Mouse (Mus musculus) intestine, embryonic 16.5 days (tissue): Measurements from ENCODE around the gene Cstad. TPM values are rescaled to one million over a fixed set of nuclear protein-coding genes. Genes with fewer than 3 reads are reported as not detected.
A peak's percentile ranks its signal among the peaks of the same experiment; 100 is the strongest.

ENCODE experiments used
- ATAC-seq: fragments of 200-750 bp; cut with Nextera tagmentation; 2 replicates; pipeline ENCODE4 v1.8.0; 2017; ENCODE audit warnings: moderate TSS enrichment, moderate library complexity
- H3K27ac ChIP-seq: fragments of 300-500 bp; sonication (generic); 2 replicates; pipeline ENCODE4 v1.5.1; 2014; ENCODE audit warnings: mild to moderate bottlenecking, low read length
- H3K27me3 ChIP-seq: fragments of 300-500 bp; sonication (generic); replicated peaks from 2 replicates; pipeline ENCODE4 v1.6.1; 2014; ENCODE audit warnings: low read length, control low read depth, mixed read lengths; ENCODE audit not compliant: control insufficient read depth, insufficient read depth
- H3K36me3 ChIP-seq: fragments of 300-500 bp; sonication (generic); 2 replicates; pipeline ENCODE4 v1.6.1; 2014; ENCODE audit warnings: low read length, control low read depth; ENCODE audit not compliant: control insufficient read depth, insufficient read depth
- H3K4me1 ChIP-seq: fragments of 300-500 bp; sonication (generic); 2 replicates; pipeline ENCODE4 v1.6.1; 2014; ENCODE audit warnings: low read length, control low read depth, mixed read lengths; ENCODE audit not compliant: control insufficient read depth, insufficient read depth
- H3K4me2 ChIP-seq: fragments of 300-500 bp; sonication (generic); 2 replicates; pipeline ENCODE4 v1.6.1; 2014; ENCODE audit warnings: low read depth, low read length, control low read depth
- H3K4me3 ChIP-seq: fragments of 300-500 bp; sonication (generic); 2 replicates; pipeline ENCODE4 v1.5.1; 2014; ENCODE audit warnings: mild to moderate bottlenecking, low read length
- H3K9ac ChIP-seq: fragments of 300-500 bp; sonication (generic); 2 replicates; pipeline ENCODE4 v1.6.1; 2014; ENCODE audit warnings: low read depth, low read length
- H3K9me3 ChIP-seq: fragments of 300-500 bp; sonication (generic); 2 replicates; pipeline ENCODE4 v1.6.1; 2016; ENCODE audit warnings: low read length, control low read depth; ENCODE audit not compliant: control insufficient read depth
- WGBS: fragments of 180-500 bp; shearing (Covaris S2); extraction: QIAGEN DNeasy Blood & Tissue Kit; methylation state at CpG from one replicate; pipeline ENCODE4 v1.1.7; 2014; 5-methylcytosine and 5-hydroxymethylcytosine counted together
- polyA plus RNA-seq: library from polyadenylated mRNA; unstranded; fragments of >200 nt; fragmentation: Nextera tagmentation; extraction: Ambion mirVana; gene quantifications from 2 replicates; pipeline ENCODE4 v1.2.1, GENCODE M21; 2015

Cstad gene
- polyA plus RNA-seq, 1 experiment from 2014 or later = 0.99 TPM

DNA sequence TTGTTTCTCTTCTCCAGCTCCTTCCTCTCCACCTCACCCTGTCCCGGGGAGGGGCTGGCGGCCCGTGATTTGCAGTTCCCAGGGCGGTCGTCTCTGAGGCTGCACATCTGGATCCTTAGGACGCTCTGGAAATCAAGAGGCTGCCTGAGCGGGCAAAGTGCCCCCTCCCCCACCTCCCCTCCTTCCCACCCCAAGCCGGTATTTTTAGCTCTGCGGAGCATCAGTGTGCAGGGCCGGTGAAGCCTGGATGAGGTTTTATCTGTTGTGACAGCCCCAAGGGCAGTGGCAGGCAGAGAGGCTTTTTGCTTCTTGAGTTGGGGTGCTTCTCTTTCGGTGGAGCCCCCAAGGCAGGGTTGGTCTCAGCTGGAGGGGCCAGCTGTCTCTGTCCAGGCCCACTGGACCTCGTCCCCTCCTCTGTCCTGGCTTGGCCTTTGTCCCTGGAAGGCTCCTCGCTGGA, 57.8 kb downstream of the Cstad start:
- H3K4me3 ChIP-seq = no peak overlapping the region
- H3K27me3 ChIP-seq = no peaks in the 10 kb centered on the region
- peaks cover 26% of the 10 kb centered on the region for H3K4me1 ChIP-seq
- ATAC-seq = peak; percentile 74
- H3K9me3 ChIP-seq = no peaks in the 10 kb centered on the region
- 7% methylated on average over 13 of the region's 13 CpGs for WGBS
- H3K36me3 ChIP-seq = no peaks in the 10 kb centered on the region
- H3K27ac ChIP-seq = peak overlapping the region; percentile 92
- H3K4me2 ChIP-seq = no peak overlapping the region
- peak overlapping the region; percentile 47 for H3K9ac ChIP-seq

DNA sequence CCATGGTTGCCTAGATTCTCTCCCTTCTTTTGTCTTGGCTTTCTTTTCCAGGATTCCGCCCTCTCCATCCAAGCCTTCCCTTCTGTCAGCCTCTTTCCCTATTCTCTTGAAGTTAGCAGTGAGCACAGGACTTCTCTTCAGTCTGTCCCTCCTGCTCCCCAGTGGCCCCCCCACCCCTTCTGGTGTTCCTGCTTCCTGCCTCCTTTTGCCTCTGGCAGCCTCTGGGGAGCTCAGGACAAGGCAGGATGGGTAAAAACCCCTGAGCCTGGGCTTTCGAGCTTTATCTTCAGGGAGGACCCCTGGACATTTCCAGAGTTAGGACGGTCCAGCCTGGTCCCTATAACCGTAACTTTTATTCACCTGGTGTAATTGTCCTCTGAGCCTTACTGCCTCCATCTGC, 58.2 kb downstream of the Cstad start:
- peaks cover 26% of the 10 kb centered on the region for H3K4me1 ChIP-seq
- H3K36me3 ChIP-seq = no peaks in the 10 kb centered on the region
- H3K9me3 ChIP-seq = no peaks in the 10 kb centered on the region
- no peaks in the 10 kb centered on the region for H3K27me3 ChIP-seq
- H3K27ac ChIP-seq = peak overlapping the region; percentile 92
- 77% methylated on average over 4 of the region's 4 CpGs for WGBS
- peak overlapping the region; percentile 47 for H3K9ac ChIP-seq
- ATAC-seq = no peak
- no peak overlapping the region for H3K4me2 ChIP-seq
- no peak overlapping the region for H3K4me3 ChIP-seq

DNA sequence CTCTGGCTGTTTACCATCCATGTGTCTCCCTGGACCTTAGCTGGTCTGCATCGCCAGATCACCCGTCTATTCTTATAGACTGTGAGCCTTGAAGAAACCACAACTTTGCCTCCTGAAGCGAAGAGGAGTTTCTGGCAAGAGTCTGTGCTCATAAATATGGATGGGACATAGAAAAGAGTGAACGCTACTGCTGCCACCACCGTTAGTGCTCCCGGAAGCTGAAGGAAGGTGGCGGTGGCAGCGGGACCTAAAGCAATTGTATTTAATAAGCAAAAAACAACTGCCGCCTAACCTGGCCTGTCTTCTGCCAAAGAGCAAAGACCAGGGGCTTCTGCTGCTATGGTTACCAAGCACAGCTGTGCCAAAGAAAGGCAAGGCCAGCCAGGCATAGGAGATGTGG, 59.3 kb downstream of the Cstad start:
- no peak overlapping the region for H3K27ac ChIP-seq
- no peaks in the 10 kb centered on the region for H3K27me3 ChIP-seq
- no peak overlapping the region for H3K9ac ChIP-seq
- no peaks in the 10 kb centered on the region for H3K36me3 ChIP-seq
- ATAC-seq = no peak
- H3K9me3 ChIP-seq = no peaks in the 10 kb centered on the region
- peaks cover 31% of the 10 kb centered on the region for H3K4me1 ChIP-seq
- no peak overlapping the region for H3K4me3 ChIP-seq
- WGBS = 86% methylated on average over 9 of the region's 9 CpGs
- no peak overlapping the region for H3K4me2 ChIP-seq

DNA sequence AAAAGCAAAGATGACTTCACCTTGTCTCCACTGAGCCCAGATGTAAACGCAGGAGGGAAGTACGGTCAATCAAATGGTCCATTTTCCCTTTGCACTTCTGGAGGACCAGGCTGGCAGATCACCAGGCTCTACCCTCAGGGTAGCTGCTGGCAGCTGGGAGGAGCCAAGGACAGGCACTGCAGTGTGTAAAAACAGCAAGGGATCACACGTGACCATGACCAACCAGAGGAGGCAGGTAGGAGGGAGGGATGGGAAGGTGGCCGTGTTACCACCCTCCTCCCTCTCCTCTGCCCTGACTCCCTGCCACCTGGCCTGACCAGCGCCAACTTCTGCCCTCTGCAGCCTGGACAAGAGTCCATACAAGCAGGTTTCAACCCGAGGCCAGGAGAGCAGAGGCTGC, 59.7 kb downstream of the Cstad start:
- Histone ChIP-seq H3K9me3 (no peaks in the 10 kb centered on the region), H3K4me1 (peaks cover 36% of the 10 kb centered on the region), H3K27ac (no peak overlapping the region), H3K4me2 (no peak overlapping the region), H3K36me3 (no peaks in the 10 kb centered on the region), H3K9ac (no peak overlapping the region), H3K27me3 (no peaks in the 10 kb centered on the region), H3K4me3 (no peak overlapping the region)
- WGBS = 78% methylated on average over 6 of the region's 6 CpGs
- no peak for ATAC-seq

DNA sequence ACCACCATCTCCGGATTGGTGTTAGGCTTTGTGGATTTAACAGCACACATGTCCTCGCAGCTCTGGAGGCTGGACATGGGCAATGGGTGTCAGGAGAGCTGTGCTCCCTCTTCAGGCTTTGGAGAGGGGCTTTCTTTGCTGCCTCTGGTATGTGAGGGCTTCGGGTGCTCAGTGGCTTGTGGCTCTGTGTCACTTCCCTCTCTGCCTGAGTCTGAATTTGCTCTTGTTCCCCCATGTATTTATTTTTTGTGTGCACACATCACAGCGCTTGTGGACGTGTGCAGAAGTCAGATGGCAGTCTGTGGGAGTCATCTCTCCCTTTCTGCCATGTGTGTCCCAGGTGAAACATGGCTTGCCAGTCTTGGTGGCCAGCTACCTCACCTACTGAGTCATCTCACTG, 60.9 kb downstream of the Cstad start:
- Histone ChIP-seq H3K4me3 (no peak overlapping the region), H3K27ac (no peak overlapping the region), H3K36me3 (no peaks in the 10 kb centered on the region), H3K9ac (no peak overlapping the region), H3K4me1 (peaks cover 47% of the 10 kb centered on the region), H3K27me3 (no peaks in the 10 kb centered on the region), H3K4me2 (no peak overlapping the region), H3K9me3 (no peaks in the 10 kb centered on the region)
- WGBS = 85% methylated on average over 5 of the region's 5 CpGs
- ATAC-seq = no peak

DNA sequence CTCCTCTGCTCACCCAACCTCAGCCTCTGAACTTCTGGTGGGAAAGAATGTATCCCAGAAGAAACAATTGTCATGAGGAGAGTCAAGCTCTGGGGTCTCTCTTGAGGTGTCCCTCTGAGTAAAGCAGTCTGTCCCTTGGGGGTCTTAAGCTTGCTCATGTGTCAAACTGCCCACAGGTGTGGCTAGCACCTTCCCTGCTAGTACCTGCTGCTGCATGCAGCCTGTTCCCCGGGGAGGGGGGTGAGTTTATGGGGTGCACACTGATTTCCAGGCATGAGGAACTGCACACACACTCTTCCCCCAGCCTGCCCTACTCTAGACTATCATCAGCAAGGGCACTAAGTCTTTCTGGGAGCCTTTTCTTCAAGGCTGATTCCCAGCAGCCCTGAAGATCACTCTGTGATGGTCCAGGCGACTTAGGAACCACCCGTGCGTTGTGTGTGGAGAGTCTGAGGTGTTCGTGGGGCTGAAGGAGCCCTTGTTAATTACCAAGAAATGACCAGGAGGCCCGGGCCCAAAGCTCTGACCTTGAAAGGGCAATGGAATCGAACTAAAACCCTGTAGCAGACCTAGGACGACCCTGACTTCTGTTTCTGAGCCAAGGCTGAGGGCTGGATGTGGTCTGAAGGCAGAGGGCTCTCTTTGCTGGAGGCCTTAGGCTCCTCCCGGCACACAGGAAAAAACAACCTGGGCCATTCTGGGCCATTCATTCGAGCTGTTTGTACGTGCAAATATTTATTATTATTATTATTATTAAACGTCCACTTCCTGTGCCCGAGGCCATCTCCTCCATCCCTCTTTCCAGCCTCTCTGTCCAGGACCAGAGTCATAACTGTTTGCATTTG, 62.1 kb downstream of the Cstad start:
- WGBS = 40% methylated on average over 13 of the region's 13 CpGs
- Histone ChIP-seq H3K9me3 (no peaks in the 10 kb centered on the region), H3K36me3 (no peaks in the 10 kb centered on the region), H3K9ac (peak overlapping the region; percentile 78), H3K27ac (peak overlapping the region; percentile 96), H3K4me1 (peaks cover 50% of the 10 kb centered on the region), H3K4me3 (no peak overlapping the region), H3K27me3 (no peaks in the 10 kb centered on the region), H3K4me2 (no peak overlapping the region)
- ATAC-seq = no peak

DNA sequence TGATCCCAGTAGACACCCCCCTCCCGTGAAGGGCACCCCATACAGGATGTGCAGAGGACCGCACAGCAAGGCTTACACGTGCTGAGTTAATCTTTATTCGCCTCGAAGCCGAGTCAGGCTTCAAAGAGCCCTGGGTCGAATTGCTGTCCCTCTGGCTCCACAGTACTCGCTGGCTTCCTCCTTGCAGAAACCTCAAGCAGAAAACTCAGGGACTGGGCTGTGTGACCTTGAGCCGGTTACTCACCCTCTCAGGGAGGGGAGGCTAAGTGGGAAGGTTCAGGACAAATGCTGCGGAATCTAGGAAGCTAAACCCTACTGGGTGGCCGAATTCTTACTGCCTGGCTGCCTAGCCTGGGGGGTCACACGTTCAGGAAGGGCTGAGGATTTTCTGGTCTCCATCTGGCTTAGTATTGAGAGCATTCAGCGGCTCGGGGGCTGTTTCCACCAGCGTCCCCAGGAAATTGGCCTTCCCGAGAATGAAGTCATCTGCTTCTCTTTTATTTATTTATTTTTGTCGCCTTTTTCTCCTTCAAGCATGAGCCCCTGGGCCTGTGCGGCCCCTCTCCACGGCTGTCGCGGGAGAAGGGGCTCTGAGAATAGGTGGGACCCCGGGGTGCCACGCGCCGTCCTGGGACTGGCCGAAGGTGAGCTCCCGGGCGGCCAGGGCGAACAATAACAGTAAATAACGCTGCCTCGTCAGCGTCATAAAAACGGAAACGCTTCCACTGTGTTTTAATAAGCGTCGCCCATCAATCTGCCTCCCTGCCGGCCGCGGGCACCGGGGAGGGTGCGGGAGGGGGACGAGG, 63.0 kb downstream of the Cstad start:
- ATAC-seq = peak; percentile 42

DNA sequence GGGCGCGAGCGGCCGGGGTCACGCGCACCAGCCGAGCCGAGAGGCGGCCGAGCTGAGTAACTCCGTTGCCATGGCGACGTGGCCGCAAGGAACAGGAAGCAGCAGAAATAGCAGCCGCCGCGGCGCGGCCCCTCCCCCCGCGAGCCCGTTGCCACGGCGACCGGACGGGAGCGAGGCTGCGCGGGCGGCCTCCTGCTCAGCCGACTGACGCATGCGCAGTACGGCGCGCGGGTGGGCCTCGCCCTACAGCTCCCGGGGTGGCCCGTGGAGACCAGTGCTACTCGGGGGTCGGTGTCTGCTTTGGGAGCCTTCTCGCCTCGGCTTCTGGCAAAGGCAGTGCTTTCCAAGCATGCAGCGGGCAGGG, 63.6 kb downstream of the Cstad start:
- H3K4me3 ChIP-seq = peak overlapping the region; percentile 53
- H3K4me2 ChIP-seq = peak overlapping the region; percentile 91
- ATAC-seq = peak; percentile 83
- H3K27ac ChIP-seq = peak overlapping the region; percentile 100
- H3K4me1 ChIP-seq = peaks cover 42% of the 10 kb centered on the region
- H3K27me3 ChIP-seq = no peaks in the 10 kb centered on the region
- under 1% methylated on average over 45 of the region's 45 CpGs for WGBS
- H3K9ac ChIP-seq = peak overlapping the region; percentile 79
- H3K9me3 ChIP-seq = no peaks in the 10 kb centered on the region
- H3K36me3 ChIP-seq = no peaks in the 10 kb centered on the region

More for the DNA sequence above, 63.0 kb downstream of the Cstad start:
- Histone ChIP-seq H3K4me2 (peak overlapping the region; percentile 91), H3K4me3 (peak overlapping the region; percentile 53), H3K9ac (peak overlapping the region; percentile 78), H3K4me1 (peaks cover 45% of the 10 kb centered on the region), H3K27me3 (no peaks in the 10 kb centered on the region), H3K9me3 (no peaks in the 10 kb centered on the region), H3K27ac (peak overlapping the region; percentile 96), H3K36me3 (no peaks in the 10 kb centered on the region)
- WGBS = 1% methylated on average over 42 of the region's 42 CpGs
